Mouse (Mus musculus) adrenal gland, adult (tissue): ENCODE data around the gene Rsl24d1.
A peak's percentile ranks its signal among the peaks of the same experiment; 100 is the strongest.
"Not testable (repeated sequence)": the region's sequence is repeated elsewhere in the genome, so short reads cannot be mapped to it uniquely, and the experiment has no call there.

Source experiments
- DNase-seq, 2 experiments: peaks; one replicate each; pipeline ENCODE4 v3.0.0; 2022 to 2023; ENCODE audit warnings: low spot score in 1 of 2; ENCODE audit not compliant: inconsistent age in 2 of 2

Gene Rsl24d1

GRCm38 (mm10) chr9:73101536-73101935, 11.7 kb upstream of the Rsl24d1 start, which contains the start of gene Khdc3:
Gene Khdc3, plus strand, starts transcription at chr9:73101836.
- no peak for DNase-seq

GRCm38 (mm10) chr9:73102181-73102580, 11.0 kb upstream of the Rsl24d1 start, which contains the start of gene Gm20509:
Gene Gm20509, plus strand, starts transcription at chr9:73102470.
- no peak for DNase-seq

- DNase-seq: peak; percentile 51 to 89
Measured at GRCm38 (mm10) chr9:73103159-73103879, 9.9 kb upstream of the Rsl24d1 start.

GRCm38 (mm10) chr9:73103880-73104198, 9.4 kb upstream of the Rsl24d1 start:
- no peak for DNase-seq

GRCm38 (mm10) chr9:73105141-73105540, 8.1 kb upstream of the Rsl24d1 start:
- DNase-seq: peak in 1 of 2 experiments; percentile 76

- DNase-seq: peak in 1 of 2 experiments; percentile 44
Measured at GRCm38 (mm10) chr9:73105771-73106170, 7.5 kb upstream of the Rsl24d1 start.

GRCm38 (mm10) chr9:73116704-73117103, 3.5 kb downstream of the Rsl24d1 start:
- not testable (repeated sequence) for DNase-seq

- no peak for DNase-seq
Measured at GRCm38 (mm10) chr9:73118012-73118411, 4.8 kb downstream of the Rsl24d1 start.

- DNase-seq: peak in 1 of 2 experiments; percentile 48
Measured at GRCm38 (mm10) chr9:73121735-73122134, 8.5 kb downstream of the Rsl24d1 start.

GRCm38 (mm10) chr9:73125043-73125570, 11.9 kb downstream of the Rsl24d1 start:
- DNase-seq: no peak

GRCm38 (mm10) chr9:73127457-73127856, 14.2 kb downstream of the Rsl24d1 start:
- DNase-seq: no peak

- no peak for DNase-seq
Measured at GRCm38 (mm10) chr9:73129875-73130274, 16.6 kb downstream of the Rsl24d1 start.

- no peak for DNase-seq
Measured at GRCm38 (mm10) chr9:73130529-73130928, 17.3 kb downstream of the Rsl24d1 start.

- DNase-seq: no peak
Measured at GRCm38 (mm10) chr9:73137341-73137886, 24.2 kb downstream of the Rsl24d1 start.

GRCm38 (mm10) chr9:73154347-73154746, 41.1 kb downstream of the Rsl24d1 start:
- no peak for DNase-seq

- DNase-seq: no peak
Measured at GRCm38 (mm10) chr9:73157968-73158367, 44.7 kb downstream of the Rsl24d1 start.

GRCm38 (mm10) chr9:73159265-73159664, 46.0 kb downstream of the Rsl24d1 start:
- peak in 1 of 2 experiments; percentile 46 for DNase-seq

GRCm38 (mm10) chr9:73162571-73163333, 49.5 kb downstream of the Rsl24d1 start:
- DNase-seq: peak; percentile 80 to 93

- peak; percentile 85 to 88 for DNase-seq
Measured at GRCm38 (mm10) chr9:73165631-73166030, 52.4 kb downstream of the Rsl24d1 start.
